Mouse (Mus musculus) kidney, embryonic 14.5 days (tissue): ENCODE measurements at regions not wholly inside any gene's neighbourhood (a gene's known extent, or its start where the extent isn't known, plus 50 kb on each side); places are given as distances from the start of the nearest gene placed in this dataset.
"Not testable (repeated sequence)": the region's sequence is repeated elsewhere in the genome, so short reads cannot be mapped to it uniquely, and the experiment has no call there.

ENCODE experiments used
- ATAC-seq: fragments of 200-750 bp; cut with Nextera tagmentation; 2 replicates; pipeline ENCODE4 v1.8.0; 2017; ENCODE audit warnings: moderate number of reproducible peaks, mild to moderate bottlenecking, moderate TSS enrichment, moderate library complexity; ENCODE audit not compliant: low FRiP score, low TSS enrichment
- H3K27ac ChIP-seq: fragments of 300-500 bp; sonication (generic); 2 replicates; pipeline ENCODE4 v1.5.1; 2014; ENCODE audit warnings: low read depth, mild to moderate bottlenecking, low read length, moderate library complexity, mixed read lengths
- H3K27me3 ChIP-seq: fragments of 300-500 bp; sonication (generic); 2 replicates; pipeline ENCODE4 v1.6.1; 2014; ENCODE audit warnings: mild to moderate bottlenecking, low read length; ENCODE audit not compliant: control insufficient read depth, insufficient read depth
- H3K36me3 ChIP-seq: fragments of 300-500 bp; sonication (generic); 2 replicates; pipeline ENCODE4 v1.6.1; 2014; ENCODE audit warnings: low read length, mixed read lengths; ENCODE audit not compliant: control insufficient read depth, insufficient read depth
- H3K4me1 ChIP-seq: fragments of 300-500 bp; sonication (generic); 2 replicates; pipeline ENCODE4 v1.6.1; 2014; ENCODE audit warnings: low read length, mixed read lengths; ENCODE audit not compliant: control insufficient read depth, insufficient read depth
- H3K4me2 ChIP-seq: fragments of 300-500 bp; sonication (generic); replicated peaks from 2 replicates; pipeline ENCODE4 v1.6.1; 2014; ENCODE audit warnings: low read depth, mild to moderate bottlenecking, low read length
- H3K4me3 ChIP-seq: fragments of 300-500 bp; sonication (generic); 2 replicates; pipeline ENCODE4 v1.5.1; 2014; ENCODE audit warnings: mild to moderate bottlenecking, low read length
- H3K9ac ChIP-seq: fragments of 300-500 bp; sonication (generic); 2 replicates; pipeline ENCODE4 v1.6.1; 2014; ENCODE audit warnings: low read depth, mild to moderate bottlenecking, low read length, moderate library complexity
- H3K9me3 ChIP-seq: fragments of 300-500 bp; sonication (generic); 2 replicates; pipeline ENCODE4 v1.6.1; 2016; ENCODE audit warnings: low read length; ENCODE audit not compliant: control insufficient read depth
- WGBS: fragments of 180-500 bp; shearing (Covaris S2); extraction: QIAGEN DNeasy Blood & Tissue Kit; methylation state at CpG from one replicate; pipeline ENCODE4 v1.1.7; 2014; 5-methylcytosine and 5-hydroxymethylcytosine counted together

DNA sequence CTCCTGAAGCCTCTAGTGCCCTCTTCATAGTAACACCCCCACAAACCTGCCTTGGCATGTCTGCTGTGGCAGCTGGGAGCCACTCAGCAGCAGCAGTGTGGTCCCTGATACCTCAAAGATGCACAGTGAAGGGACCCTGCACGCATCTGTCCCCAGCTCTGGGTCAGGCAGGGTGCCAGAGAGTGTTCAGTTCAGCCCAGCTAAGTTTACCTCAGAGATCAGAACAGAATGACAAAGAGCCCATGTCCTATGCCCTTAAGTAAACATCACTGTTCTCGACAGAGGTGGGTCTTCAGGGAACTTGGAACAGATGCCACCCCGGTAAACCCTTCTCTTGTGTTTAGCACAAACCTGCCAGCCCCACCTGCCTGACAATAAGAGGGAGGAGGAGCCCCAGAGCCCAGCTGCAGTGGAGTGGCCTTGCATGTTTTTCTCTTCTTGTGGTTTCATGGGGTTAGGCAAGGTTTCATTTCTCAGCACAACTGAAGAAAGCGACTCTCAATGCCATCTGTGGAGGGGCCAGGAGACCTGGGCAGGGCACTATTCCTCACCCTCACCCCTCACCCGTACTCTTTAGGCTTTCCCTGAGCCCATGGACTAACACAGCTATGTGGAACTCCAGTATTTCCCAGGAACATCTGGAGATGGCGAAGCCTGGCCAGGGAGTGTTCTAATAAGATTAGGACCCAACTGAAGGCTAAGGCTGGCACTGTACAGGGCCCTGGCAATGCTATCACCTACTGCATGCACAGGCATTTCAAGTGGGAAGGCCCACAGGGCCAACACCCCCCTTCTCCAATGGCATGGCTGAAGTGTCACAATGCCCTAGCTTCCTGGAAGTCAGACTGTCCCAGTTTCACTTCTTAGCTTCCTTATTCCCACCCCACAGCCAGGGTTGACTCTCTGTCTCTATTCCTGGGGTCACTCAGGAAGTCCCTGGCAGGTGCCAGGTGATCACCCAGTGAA, 60.6 kb upstream of the Klf13 start:
- Histone ChIP-seq H3K36me3 (no peaks in the 10 kb centered on the region), H3K4me2 (no peak overlapping the region), H3K27ac (no peak overlapping the region), H3K9me3 (no peaks in the 10 kb centered on the region), H3K9ac (no peak overlapping the region), H3K4me1 (no peaks in the 10 kb centered on the region), H3K4me3 (no peak overlapping the region), H3K27me3 (no peaks in the 10 kb centered on the region)
- no peak for ATAC-seq
- WGBS, result 61% methylated on average over 6 of the region's 6 CpGs

DNA sequence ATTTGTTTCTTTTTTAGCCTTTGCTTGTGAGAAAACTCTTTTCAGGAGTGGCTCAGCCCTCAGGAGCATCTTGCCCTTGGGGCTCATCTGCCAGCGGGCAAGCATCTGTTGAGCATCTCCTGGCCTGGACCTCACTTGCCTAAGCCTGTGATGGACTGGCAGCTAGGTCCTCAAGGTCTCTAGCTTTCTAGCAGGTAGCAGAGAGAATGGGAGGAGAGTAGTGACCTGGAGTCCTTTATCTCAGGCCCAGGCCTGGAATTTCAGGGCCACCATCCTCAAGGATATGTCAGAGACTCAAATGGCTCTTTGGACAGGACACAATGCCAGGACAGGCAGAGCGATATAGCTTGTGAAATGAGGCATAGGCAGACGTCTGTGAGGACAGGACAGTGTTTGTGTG, 59.3 kb upstream of the Klf13 start:
- H3K27me3 ChIP-seq, result no peaks in the 10 kb centered on the region
- 86% methylated on average over 3 of the region's 3 CpGs for WGBS
- no peak overlapping the region for H3K27ac ChIP-seq
- no peak for ATAC-seq
- H3K9me3 ChIP-seq, result no peaks in the 10 kb centered on the region
- H3K4me3 ChIP-seq, result no peak overlapping the region
- no peak overlapping the region for H3K4me2 ChIP-seq
- H3K4me1 ChIP-seq, result no peaks in the 10 kb centered on the region
- H3K36me3 ChIP-seq, result no peaks in the 10 kb centered on the region
- H3K9ac ChIP-seq, result no peak overlapping the region

DNA sequence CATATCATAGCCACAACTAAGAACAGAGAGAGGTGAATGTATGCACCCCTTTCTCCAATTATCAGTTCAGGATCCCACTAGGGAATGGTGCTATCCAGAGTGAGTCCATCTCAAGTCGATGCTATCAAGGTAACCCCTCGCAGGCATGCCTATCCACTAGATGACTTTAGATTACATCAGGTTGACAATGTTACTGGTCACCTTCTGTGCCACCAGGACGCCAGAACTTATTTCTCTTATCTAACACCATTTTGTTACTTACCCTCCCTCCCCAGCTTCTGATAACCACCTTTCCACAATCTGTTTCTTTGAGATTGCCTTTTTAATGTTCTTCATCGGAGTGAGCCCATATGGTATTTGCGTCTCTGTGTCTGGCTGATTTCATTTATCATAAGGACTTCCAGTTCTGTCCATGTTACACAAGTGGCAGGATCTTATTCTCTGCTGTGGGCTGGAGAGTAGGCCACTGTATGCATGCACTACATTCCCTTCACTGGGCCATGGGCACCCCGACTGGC, 57.9 kb upstream of the Klf13 start:
- WGBS, result 86% methylated on average over 6 of the region's 6 CpGs
- no peak for ATAC-seq
- Histone ChIP-seq H3K4me2 (no peak overlapping the region), H3K27ac (no peak overlapping the region), H3K4me3 (no peak overlapping the region), H3K9me3 (no peaks in the 10 kb centered on the region), H3K4me1 (no peaks in the 10 kb centered on the region), H3K27me3 (no peaks in the 10 kb centered on the region), H3K36me3 (no peaks in the 10 kb centered on the region), H3K9ac (no peak overlapping the region)

DNA sequence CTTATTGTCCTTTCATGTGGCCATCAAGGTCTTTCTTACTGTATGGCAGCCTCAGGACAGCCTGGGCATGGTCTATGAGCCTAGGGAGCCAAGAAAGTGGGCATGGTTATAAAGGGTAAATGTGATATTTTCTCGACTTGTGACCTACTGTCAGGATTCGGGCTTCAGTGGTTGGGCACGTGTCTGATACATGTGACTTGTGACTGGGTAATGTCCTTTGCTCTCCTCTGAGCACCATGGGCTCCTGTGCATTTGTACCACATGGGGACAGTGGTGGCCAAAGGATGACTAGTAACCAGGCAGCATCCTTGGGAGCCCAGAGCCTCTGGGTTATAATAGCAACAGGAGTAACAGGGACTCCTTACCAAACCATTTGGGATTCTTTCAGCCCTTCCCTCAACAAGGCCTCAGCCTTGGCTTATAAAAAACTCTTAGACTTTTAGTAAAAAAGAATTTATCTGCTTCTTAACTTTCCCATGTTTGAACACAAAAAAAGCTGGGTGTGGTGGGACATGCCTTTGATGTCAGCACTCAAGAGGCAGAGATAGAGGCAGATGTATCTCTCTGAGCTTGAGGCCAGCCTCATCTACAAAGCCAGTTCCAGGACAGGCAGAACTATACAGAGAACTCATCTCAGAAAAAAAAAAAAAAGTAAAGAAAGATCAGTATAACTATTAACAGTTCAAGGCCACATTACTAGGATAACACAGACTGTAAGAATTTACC, 56.7 kb upstream of the Klf13 start:
- H3K4me3 ChIP-seq, result no peak overlapping the region
- H3K27ac ChIP-seq, result no peak overlapping the region
- H3K36me3 ChIP-seq, result no peaks in the 10 kb centered on the region
- H3K9me3 ChIP-seq, result no peaks in the 10 kb centered on the region
- no peak for ATAC-seq
- H3K9ac ChIP-seq, result no peak overlapping the region
- WGBS, result 88% methylated on average over 3 of the region's 3 CpGs
- no peaks in the 10 kb centered on the region for H3K27me3 ChIP-seq
- H3K4me2 ChIP-seq, result no peak overlapping the region
- H3K4me1 ChIP-seq, result no peaks in the 10 kb centered on the region

DNA sequence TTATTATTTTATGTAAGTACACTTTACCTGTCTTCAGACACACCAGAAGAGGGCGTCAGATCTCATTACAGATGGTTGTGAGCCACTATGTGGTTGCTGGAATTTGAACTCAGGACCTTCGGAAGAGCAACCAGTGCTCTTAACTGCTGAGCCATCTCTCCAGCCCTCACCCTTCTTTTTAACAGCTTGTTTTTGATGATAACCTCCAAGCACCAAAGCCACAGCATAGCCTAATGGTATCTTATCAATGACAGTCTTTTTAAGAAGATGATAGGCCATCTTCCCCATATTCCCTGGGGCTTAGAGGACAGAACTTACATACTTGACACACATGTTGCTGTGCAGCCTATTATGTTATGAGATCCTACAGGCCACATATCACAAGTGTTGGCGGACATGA, 56.1 kb upstream of the Klf13 start:
- ATAC-seq, H3K4me1 ChIP-seq, H3K9me3 ChIP-seq, H3K27ac ChIP-seq, H3K36me3 ChIP-seq, H3K4me2 ChIP-seq, H3K27me3 ChIP-seq, H3K9ac ChIP-seq, H3K4me3 ChIP-seq: not testable (repeated sequence)
- 77% methylated on average over 3 of the region's 3 CpGs for WGBS

DNA sequence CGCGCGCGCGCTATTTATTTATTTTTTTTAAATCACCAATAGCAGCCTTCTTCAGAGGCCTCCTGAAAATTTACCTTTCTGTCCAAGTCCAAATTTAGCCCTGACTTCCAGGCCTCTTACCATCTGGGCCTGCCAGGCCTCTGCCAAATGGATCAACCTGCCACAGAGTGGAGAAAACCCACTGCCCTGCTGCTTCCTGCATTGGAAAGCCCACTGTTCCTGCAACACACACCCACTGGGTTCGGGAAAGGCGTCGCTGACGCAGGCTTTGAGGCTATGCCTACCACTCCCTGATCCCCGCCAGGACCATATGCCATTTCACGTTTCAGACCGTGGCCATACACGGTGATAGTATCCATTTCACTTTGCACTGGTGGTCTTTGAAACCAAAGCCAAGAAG, 53.4 kb upstream of the Klf13 start:
- H3K27ac ChIP-seq, result no peak overlapping the region
- no peak overlapping the region for H3K9ac ChIP-seq
- H3K27me3 ChIP-seq, result no peaks in the 10 kb centered on the region
- WGBS, result 95% methylated on average over 13 of the region's 13 CpGs
- no peak overlapping the region for H3K4me3 ChIP-seq
- H3K4me2 ChIP-seq, result no peak overlapping the region
- H3K36me3 ChIP-seq, result no peaks in the 10 kb centered on the region
- H3K9me3 ChIP-seq, result no peaks in the 10 kb centered on the region
- no peaks in the 10 kb centered on the region for H3K4me1 ChIP-seq
- ATAC-seq, result no peak

DNA sequence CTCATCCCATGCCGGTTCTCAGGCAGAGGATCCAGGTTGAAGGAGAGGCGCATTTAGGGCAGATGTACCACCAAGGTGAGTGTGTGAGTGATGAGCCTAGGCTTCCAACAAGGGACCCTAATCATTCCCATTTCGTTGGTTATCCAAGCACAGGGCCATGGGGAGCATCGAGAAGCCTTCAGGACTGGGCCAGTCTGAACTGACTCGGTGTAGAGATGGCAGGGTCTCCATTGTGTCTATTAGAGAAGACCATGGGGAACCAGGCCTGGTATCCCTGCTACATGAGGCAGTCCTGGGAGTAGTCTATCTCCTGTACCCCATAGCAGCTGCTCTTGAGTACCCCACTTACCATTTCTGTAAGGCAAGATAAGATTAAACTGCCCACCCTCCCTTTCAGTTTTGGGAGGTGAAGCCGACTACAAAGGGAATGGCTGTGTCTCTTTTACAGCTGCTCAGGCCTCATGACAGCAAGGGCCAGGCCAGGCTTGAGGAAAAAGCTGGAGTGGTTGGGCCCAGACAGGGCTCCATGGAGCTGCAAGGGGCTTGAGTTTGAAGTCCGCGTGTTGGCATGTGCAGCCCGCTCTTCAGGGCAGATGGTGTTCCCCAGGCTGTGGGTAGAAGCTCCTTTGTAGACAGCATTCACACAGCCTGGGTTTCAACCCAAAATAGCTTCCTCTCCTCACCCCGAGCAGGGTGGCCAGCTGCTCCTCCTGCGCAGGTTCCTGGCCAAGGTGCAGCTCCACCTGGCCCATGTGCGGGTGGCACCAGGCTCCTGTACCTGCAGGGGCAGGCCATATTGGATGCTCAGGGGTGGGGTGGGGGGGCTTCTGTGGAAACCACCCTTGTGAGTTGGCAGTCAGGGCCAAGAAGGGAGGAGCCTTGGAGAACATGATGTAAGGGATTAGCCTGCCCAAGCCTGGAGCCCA, 52.6 kb upstream of the Klf13 start:
- Histone ChIP-seq H3K4me1 (peaks cover 7% of the 10 kb centered on the region), H3K9ac (no peak overlapping the region), H3K27ac (no peak overlapping the region), H3K9me3 (no peaks in the 10 kb centered on the region), H3K4me3 (no peak overlapping the region), H3K27me3 (no peaks in the 10 kb centered on the region), H3K4me2 (no peak overlapping the region), H3K36me3 (no peaks in the 10 kb centered on the region)
- no peak for ATAC-seq
- 86% methylated on average over 12 of the region's 12 CpGs for WGBS

DNA sequence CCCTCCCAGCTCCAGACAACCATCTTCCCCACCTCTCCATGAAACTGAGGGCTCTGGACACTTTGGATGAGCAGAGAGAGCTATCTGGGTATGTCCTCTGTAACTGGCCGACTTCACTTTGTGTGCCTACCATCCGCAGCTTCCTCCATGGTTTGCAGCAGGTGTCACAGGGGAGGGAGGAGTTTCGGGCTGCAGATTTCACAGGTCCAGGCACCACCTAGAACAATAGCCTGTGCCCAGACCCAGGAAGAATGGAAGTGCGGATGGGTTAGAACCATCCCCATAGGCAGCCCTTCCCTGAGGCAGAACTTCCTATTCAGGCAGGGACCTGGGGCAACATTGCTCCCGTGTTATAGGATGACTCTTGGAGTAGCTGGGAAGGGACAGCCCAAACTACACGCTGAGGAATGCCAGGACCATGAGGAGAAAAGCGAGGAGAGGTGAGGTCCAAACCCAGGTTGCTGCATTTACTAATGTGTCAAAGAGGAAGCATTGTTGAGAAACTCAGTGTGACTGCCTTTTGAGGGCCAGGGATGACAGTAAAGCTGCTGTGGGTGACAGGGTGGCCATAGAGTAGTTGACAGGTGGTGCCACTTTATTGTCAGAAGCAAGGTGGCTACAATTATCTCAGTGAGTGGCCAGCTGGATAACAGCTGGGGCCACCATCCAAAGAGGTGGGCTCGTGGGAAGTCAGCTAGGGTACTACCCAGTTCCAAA, 51.8 kb upstream of the Klf13 start:
- Histone ChIP-seq H3K9me3 (no peaks in the 10 kb centered on the region), H3K4me1 (peaks cover 8% of the 10 kb centered on the region), H3K4me2 (no peak overlapping the region), H3K9ac (no peak overlapping the region), H3K27me3 (no peaks in the 10 kb centered on the region), H3K36me3 (no peaks in the 10 kb centered on the region), H3K27ac (no peak overlapping the region), H3K4me3 (no peak overlapping the region)
- 79% methylated on average over 8 of the region's 8 CpGs for WGBS
- no peak for ATAC-seq
